Mouse (Mus musculus): Measurements from ENCODE around the gene Bzw2. TPM values are rescaled to one million over a fixed set of nuclear protein-coding genes. Genes with fewer than 3 reads are reported as not detected.
A peak's percentile ranks its signal among the peaks of the same experiment; 100 is the strongest.

Gene Bzw2
- total RNA-seq, 2 experiments from 2014 or later, result 142 to 156 TPM

GRCm38 (mm10) chr12:36085380-36085779, 72.5 kb downstream of the Bzw2 start:
- no peak for ATAC-seq (replicated peaks; ENCODE audit: poor library complexity, severe bottlenecking)

- no peak for ATAC-seq (replicated peaks; ENCODE audit: poor library complexity, severe bottlenecking)
Measured at GRCm38 (mm10) chr12:36078101-36078899, 79.6 kb downstream of the Bzw2 start.

- no peak for ATAC-seq (replicated peaks; ENCODE audit: poor library complexity, severe bottlenecking)
Measured at GRCm38 (mm10) chr12:36072860-36073259, 85.0 kb downstream of the Bzw2 start.

- ATAC-seq (replicated peaks; ENCODE audit: poor library complexity, severe bottlenecking), result peak; percentile 55
Measured at GRCm38 (mm10) chr12:36070231-36070630, 87.6 kb downstream of the Bzw2 start.

- ATAC-seq (replicated peaks; ENCODE audit: poor library complexity, severe bottlenecking), result no peak
Measured at GRCm38 (mm10) chr12:36067538-36067937, 90.3 kb downstream of the Bzw2 start.

GRCm38 (mm10) chr12:36065911-36066310, 92.0 kb downstream of the Bzw2 start:
- ATAC-seq (replicated peaks; ENCODE audit: poor library complexity, severe bottlenecking), result no peak

GRCm38 (mm10) chr12:36057699-36058098, 100.2 kb downstream of the Bzw2 start:
- ATAC-seq (replicated peaks; ENCODE audit: poor library complexity, severe bottlenecking), result no peak

- ATAC-seq (replicated peaks; ENCODE audit: poor library complexity, severe bottlenecking), result no peak
Measured at GRCm38 (mm10) chr12:36050276-36050675, 107.6 kb downstream of the Bzw2 start.

GRCm38 (mm10) chr12:36047593-36047992, 110.3 kb downstream of the Bzw2 start:
- ATAC-seq (replicated peaks; ENCODE audit: poor library complexity, severe bottlenecking), result no peak

- no peak for ATAC-seq (replicated peaks; ENCODE audit: poor library complexity, severe bottlenecking)
Measured at GRCm38 (mm10) chr12:36046196-36046595, 111.7 kb downstream of the Bzw2 start.

- ATAC-seq (replicated peaks; ENCODE audit: poor library complexity, severe bottlenecking), result no peak
Measured at GRCm38 (mm10) chr12:36044691-36045090, 113.2 kb downstream of the Bzw2 start.

GRCm38 (mm10) chr12:36042348-36042778, 115.5 kb downstream of the Bzw2 start, which contains the start of gene Tspan13:
TSS of gene Tspan13 (minus strand) at chr12:36042500.
- peak; percentile 87 for ATAC-seq (replicated peaks; ENCODE audit: poor library complexity, severe bottlenecking)

Other genes with a start within 250 kb of the Bzw2 start
- gene Agr3, start 232.5 kb downstream of the Bzw2 start, total RNA-seq (2014; fragmentation: Nextera tagmentation), result not detected in 2 replicates
- not detected in 2 replicates for gene Agr3, start 232.5 kb downstream of the Bzw2 start, total RNA-seq (2017)
- not detected in 2 replicates for gene Agr2, start 165.2 kb downstream of the Bzw2 start, total RNA-seq (2014; fragmentation: Nextera tagmentation)
- not detected in 2 replicates for gene Agr2, start 165.2 kb downstream of the Bzw2 start, total RNA-seq (2017)
- gene Tspan13, start 115.6 kb downstream of the Bzw2 start, total RNA-seq (2014; fragmentation: Nextera tagmentation), result 14.9 and 18.8 TPM in 2 replicates
- 7.7 and 8.2 TPM in 2 replicates for gene Tspan13, start 115.6 kb downstream of the Bzw2 start, total RNA-seq (2017)
- gene Ankmy2, start 966 bp downstream of the Bzw2 start, total RNA-seq (2014; fragmentation: Nextera tagmentation), result 22.3 and 26.5 TPM in 2 replicates
- 23.0 and 25.3 TPM in 2 replicates for gene Ankmy2, start 966 bp downstream of the Bzw2 start, total RNA-seq (2017)
- not detected in 2 replicates for gene Lrrc72, start 95.3 kb upstream of the Bzw2 start, total RNA-seq (2014; fragmentation: Nextera tagmentation)
- not detected in 2 replicates for gene Lrrc72, start 95.3 kb upstream of the Bzw2 start, total RNA-seq (2017)
- not detected in 2 replicates for gene Sostdc1, start 156.1 kb upstream of the Bzw2 start, total RNA-seq (2014; fragmentation: Nextera tagmentation)
- not detected in 2 replicates for gene Sostdc1, start 156.1 kb upstream of the Bzw2 start, total RNA-seq (2017)
- 1.1 and 2.3 TPM in 2 replicates for gene Ispd, start 223.4 kb upstream of the Bzw2 start, total RNA-seq (2014; fragmentation: Nextera tagmentation)
- gene Ispd, start 223.4 kb upstream of the Bzw2 start, total RNA-seq (2017), result 2.6 and 3.1 TPM in 2 replicates
- not detected in 2 replicates for gene D630036H23Rik, start 224.1 kb upstream of the Bzw2 start, total RNA-seq (2014; fragmentation: Nextera tagmentation)
- 1.6 TPM in 1 of 2 replicates, not detected in the other for gene D630036H23Rik, start 224.1 kb upstream of the Bzw2 start, total RNA-seq (2017)